Mouse (Mus musculus): ENCODE results near the gene Nck2. TPM values are rescaled to one million over a fixed set of nuclear protein-coding genes. Genes with fewer than 3 reads are reported as not detected.

Gene Nck2
- polyA plus RNA-seq, 1 experiment from 2014 or later = 51.3 TPM

DNA sequence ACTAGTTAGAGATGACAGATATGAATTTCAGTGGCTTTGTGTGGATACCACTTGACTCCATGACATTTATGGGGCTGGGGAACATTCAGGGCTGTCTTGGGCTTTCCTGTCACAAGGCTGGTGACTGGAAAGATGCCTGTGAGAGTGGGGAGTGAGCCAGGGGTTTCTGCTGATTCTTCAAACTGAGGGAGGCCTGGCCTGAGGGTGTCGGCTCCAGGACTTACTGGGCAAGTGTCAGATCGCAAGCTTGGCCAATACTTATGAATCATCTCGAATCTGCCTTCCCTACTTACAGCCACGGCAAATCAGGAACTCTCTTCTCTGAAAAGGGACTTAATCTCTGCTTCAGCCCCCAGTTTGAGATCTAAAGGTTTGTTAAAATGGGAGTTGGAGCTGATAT lies 18.3 kb downstream of the Nck2 start:
- no peak overlapping the region for H3K9ac ChIP-seq
- no peaks in the 10 kb centered on the region for H3K9me3 ChIP-seq
- no peak overlapping the region for H3K4me2 ChIP-seq
- no peaks in the 10 kb centered on the region for H3K27me3 ChIP-seq
- 40% methylated on average over 4 of the region's 4 CpGs for WGBS
- no peak for ATAC-seq (ENCODE audit: borderline replicate concordance, extremely low read depth, low FRiP score, low TSS enrichment)
- peaks cover 3% of the 10 kb centered on the region; the same call in 1 of the 2 replicates for H3K36me3 ChIP-seq
- no peak overlapping the region for H3K4me3 ChIP-seq
- peaks cover 62% of the 10 kb centered on the region for H3K4me1 ChIP-seq
- no peak overlapping the region for H3K27ac ChIP-seq

- Histone ChIP-seq H3K4me1 (peaks cover 67% of the 10 kb centered on the region), H3K27ac (peak overlapping the region; percentile 26; the same call in 1 of the 2 replicates), H3K9ac (no peak overlapping the region), H3K27me3 (no peaks in the 10 kb centered on the region), H3K4me3 (no peak overlapping the region), H3K9me3 (no peaks in the 10 kb centered on the region), H3K4me2 (no peak overlapping the region), H3K36me3 (peaks cover 3% of the 10 kb centered on the region; the same call in 1 of the 2 replicates)
- ATAC-seq (ENCODE audit: borderline replicate concordance, extremely low read depth, low FRiP score, low TSS enrichment) = no peak
- WGBS = 56% methylated on average over 11 of the region's 11 CpGs
Observed at GRCm38 (mm10) chr1:43463941-43464682, 19.7 kb downstream of the Nck2 start.

GRCm38 (mm10) chr1:43464976-43465375 lies 20.6 kb downstream of the Nck2 start:
- Histone ChIP-seq H3K4me3 (no peak overlapping the region), H3K27me3 (no peaks in the 10 kb centered on the region), H3K9me3 (no peaks in the 10 kb centered on the region), H3K36me3 (peaks cover 3% of the 10 kb centered on the region; the same call in 1 of the 2 replicates), H3K4me2 (no peak overlapping the region), H3K27ac (0 out of 2 replicates have a peak overlapping the region, but pooled peaks have one; percentile 1), H3K4me1 (peaks cover 67% of the 10 kb centered on the region), H3K9ac (no peak overlapping the region)
- no peak for ATAC-seq (ENCODE audit: borderline replicate concordance, extremely low read depth, low FRiP score, low TSS enrichment)

GRCm38 (mm10) chr1:43465957-43466624 lies 21.7 kb downstream of the Nck2 start:
- no peak overlapping the region for H3K4me2 ChIP-seq
- ATAC-seq (ENCODE audit: borderline replicate concordance, extremely low read depth, low FRiP score, low TSS enrichment) = no peak
- peaks cover 76% of the 10 kb centered on the region for H3K4me1 ChIP-seq
- 77% methylated on average over 9 of the region's 9 CpGs for WGBS
- H3K4me3 ChIP-seq = no peak overlapping the region
- H3K27me3 ChIP-seq = no peaks in the 10 kb centered on the region
- H3K9me3 ChIP-seq = no peaks in the 10 kb centered on the region
- H3K27ac ChIP-seq = no peak overlapping the region
- no peak overlapping the region for H3K9ac ChIP-seq
- H3K36me3 ChIP-seq = peaks cover under 1% of the 10 kb centered on the region; the same call in 1 of the 2 replicates

GRCm38 (mm10) chr1:43467656-43468055 lies 23.3 kb downstream of the Nck2 start:
- Histone ChIP-seq H3K27ac (no peak overlapping the region), H3K4me3 (no peak overlapping the region), H3K36me3 (no peaks in the 10 kb centered on the region), H3K9ac (no peak overlapping the region), H3K9me3 (no peaks in the 10 kb centered on the region), H3K4me2 (no peak overlapping the region), H3K4me1 (peaks cover 79% of the 10 kb centered on the region), H3K27me3 (no peaks in the 10 kb centered on the region)
- ATAC-seq (ENCODE audit: borderline replicate concordance, extremely low read depth, low FRiP score, low TSS enrichment) = 0 out of 2 replicates have a peak, but pooled peaks have one; percentile 32
- 64% methylated on average over 8 of the region's 8 CpGs for WGBS

DNA sequence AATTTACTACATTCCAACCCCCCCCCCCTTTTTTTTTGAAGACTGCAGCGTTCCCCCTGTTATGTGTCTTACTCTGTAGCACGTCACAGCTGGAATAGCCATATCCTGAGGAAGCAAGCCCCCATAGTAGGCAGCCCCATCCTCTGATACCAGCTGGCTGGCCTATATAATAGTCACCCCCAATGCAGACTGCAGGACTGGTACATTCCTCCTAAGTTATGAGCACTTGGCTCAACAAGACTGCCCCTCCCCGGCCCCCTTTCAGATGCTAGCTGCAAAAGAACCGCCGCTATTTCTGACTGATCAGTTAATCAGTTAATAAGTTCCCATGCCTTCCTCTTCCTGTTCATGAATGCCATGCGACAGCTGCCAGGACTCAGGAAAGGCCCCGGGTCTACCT lies 23.8 kb downstream of the Nck2 start:
- no peak overlapping the region for H3K27ac ChIP-seq

GRCm38 (mm10) chr1:43468978-43469377 lies 24.6 kb downstream of the Nck2 start:
- no peaks in the 10 kb centered on the region for H3K27me3 ChIP-seq
- H3K4me2 ChIP-seq = no peak overlapping the region
- H3K27ac ChIP-seq = no peak overlapping the region
- no peak for ATAC-seq (ENCODE audit: borderline replicate concordance, extremely low read depth, low FRiP score, low TSS enrichment)
- H3K9me3 ChIP-seq = no peaks in the 10 kb centered on the region
- 79% methylated on average over 3 of the region's 3 CpGs for WGBS
- H3K4me1 ChIP-seq = peaks cover 70% of the 10 kb centered on the region
- H3K36me3 ChIP-seq = no peaks in the 10 kb centered on the region
- no peak overlapping the region for H3K9ac ChIP-seq
- H3K4me3 ChIP-seq = no peak overlapping the region

More for the DNA sequence above, 23.8 kb downstream of the Nck2 start:
- Histone ChIP-seq H3K4me3 (no peak overlapping the region), H3K27me3 (no peaks in the 10 kb centered on the region), H3K36me3 (no peaks in the 10 kb centered on the region), H3K9ac (no peak overlapping the region), H3K4me1 (peaks cover 73% of the 10 kb centered on the region), H3K9me3 (no peaks in the 10 kb centered on the region), H3K4me2 (no peak overlapping the region)
- no peak for ATAC-seq (ENCODE audit: borderline replicate concordance, extremely low read depth, low FRiP score, low TSS enrichment)
- WGBS = 60% methylated on average over 7 of the region's 7 CpGs

DNA sequence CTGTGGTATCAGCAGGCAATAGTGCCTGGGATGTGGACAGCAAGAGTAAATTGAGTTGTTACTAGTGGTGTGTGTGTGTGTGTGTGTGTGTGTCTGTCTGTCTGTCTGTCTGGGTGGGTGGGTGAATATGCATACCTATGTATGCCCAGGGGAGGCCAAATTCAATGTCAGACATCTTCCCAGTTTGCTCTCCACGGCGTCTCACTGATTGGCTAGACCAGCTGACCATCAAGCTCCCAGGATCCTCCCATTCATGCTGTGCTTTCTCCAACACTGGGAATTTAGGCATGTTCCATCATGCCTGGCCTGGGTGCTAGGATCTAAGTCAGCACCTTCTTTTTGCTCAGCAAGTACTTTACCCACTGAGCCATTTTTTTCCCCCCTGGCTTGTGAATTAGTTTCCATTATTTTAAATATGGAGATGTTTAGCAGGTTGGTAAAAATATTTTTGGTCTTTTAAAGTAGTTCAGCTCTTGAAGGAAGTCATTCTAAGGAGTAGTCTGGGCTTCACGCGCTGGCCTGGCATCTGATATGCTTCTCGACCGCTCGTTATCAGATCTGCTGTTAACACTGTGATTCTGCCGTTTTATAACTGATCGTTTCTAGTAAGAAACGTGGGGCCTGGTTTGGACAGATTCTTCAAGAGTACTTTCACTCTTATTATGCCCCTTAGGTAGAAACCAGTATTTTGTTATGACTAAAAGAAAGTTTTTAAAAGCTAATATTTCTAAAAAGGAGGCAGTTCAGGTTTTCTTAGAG lies 26.2 kb downstream of the Nck2 start:
- Histone ChIP-seq H3K27me3 (no peaks in the 10 kb centered on the region), H3K36me3 (no peaks in the 10 kb centered on the region), H3K9me3 (no peaks in the 10 kb centered on the region), H3K4me1 (peaks cover 65% of the 10 kb centered on the region), H3K4me2 (no peak overlapping the region), H3K9ac (no peak overlapping the region), H3K27ac (no peak overlapping the region), H3K4me3 (no peak overlapping the region)
- ATAC-seq (ENCODE audit: borderline replicate concordance, extremely low read depth, low FRiP score, low TSS enrichment) = no peak
- 76% methylated on average over 10 of the region's 10 CpGs for WGBS

GRCm38 (mm10) chr1:43471180-43472045 lies 27.0 kb downstream of the Nck2 start:
- H3K36me3 ChIP-seq = no peaks in the 10 kb centered on the region
- H3K4me3 ChIP-seq = no peak overlapping the region
- H3K27ac ChIP-seq = 0 out of 2 replicates have a peak overlapping the region, but pooled peaks have one; percentile 8
- no peaks in the 10 kb centered on the region for H3K27me3 ChIP-seq
- H3K4me1 ChIP-seq = peaks cover 59% of the 10 kb centered on the region
- H3K4me2 ChIP-seq = no peak overlapping the region
- WGBS = 82% methylated on average over 4 of the region's 4 CpGs
- no peak for ATAC-seq (ENCODE audit: borderline replicate concordance, extremely low read depth, low FRiP score, low TSS enrichment)
- H3K9ac ChIP-seq = no peak overlapping the region
- H3K9me3 ChIP-seq = no peaks in the 10 kb centered on the region

DNA sequence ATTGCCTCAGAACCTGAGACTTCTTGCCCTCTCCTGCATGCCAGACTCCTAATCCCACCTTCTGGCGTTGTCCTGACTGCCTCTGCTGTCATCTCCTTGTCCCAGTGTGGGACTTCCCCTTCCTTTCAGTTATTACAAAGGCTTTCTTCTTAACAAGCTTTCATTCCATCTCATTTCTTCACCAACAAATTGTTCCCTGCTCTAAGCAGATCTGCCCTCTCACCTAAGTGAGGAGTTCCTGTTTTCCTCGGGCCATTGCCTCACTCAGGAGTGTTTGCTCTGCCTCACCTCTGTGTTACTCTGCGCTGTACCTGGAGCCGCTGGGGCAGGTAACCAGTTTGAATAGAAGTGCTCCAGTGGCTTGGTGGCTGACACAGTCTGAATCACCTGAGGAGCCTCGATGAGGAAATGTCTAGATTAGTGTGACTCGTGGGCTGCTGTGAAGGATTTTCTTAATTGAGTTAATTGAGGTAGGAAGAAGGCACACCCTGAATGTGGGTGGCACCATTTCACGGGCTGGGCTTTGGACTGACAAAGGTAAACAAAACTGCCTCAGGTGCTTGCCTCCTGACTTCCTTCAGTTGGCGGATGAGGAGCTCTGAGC lies 27.8 kb downstream of the Nck2 start:
- Histone ChIP-seq H3K9me3 (no peaks in the 10 kb centered on the region), H3K4me2 (no peak overlapping the region), H3K27me3 (no peaks in the 10 kb centered on the region), H3K36me3 (no peaks in the 10 kb centered on the region), H3K9ac (no peak overlapping the region), H3K4me1 (peaks cover 52% of the 10 kb centered on the region), H3K27ac (0 out of 2 replicates have a peak overlapping the region, but pooled peaks have one; percentile 8), H3K4me3 (no peak overlapping the region)
- 0 out of 2 replicates have a peak, but pooled peaks have one; percentile 44 for ATAC-seq (ENCODE audit: borderline replicate concordance, extremely low read depth, low FRiP score, low TSS enrichment)
- 55% methylated on average over 8 of the region's 8 CpGs for WGBS

All from lung, embryonic 15.5 days (tissue).